Mouse (Mus musculus): ENCODE results near the gene Gm10428. TPM values are rescaled to one million over a fixed set of nuclear protein-coding genes. Genes with fewer than 3 reads are reported as not detected.

Gm10428 gene
- polyA plus RNA-seq (2014; fragmentation: Nextera tagmentation; extraction: Ambion mirVana), result 0.73 TPM in 1 of 2 replicates, not detected in the other

DNA sequence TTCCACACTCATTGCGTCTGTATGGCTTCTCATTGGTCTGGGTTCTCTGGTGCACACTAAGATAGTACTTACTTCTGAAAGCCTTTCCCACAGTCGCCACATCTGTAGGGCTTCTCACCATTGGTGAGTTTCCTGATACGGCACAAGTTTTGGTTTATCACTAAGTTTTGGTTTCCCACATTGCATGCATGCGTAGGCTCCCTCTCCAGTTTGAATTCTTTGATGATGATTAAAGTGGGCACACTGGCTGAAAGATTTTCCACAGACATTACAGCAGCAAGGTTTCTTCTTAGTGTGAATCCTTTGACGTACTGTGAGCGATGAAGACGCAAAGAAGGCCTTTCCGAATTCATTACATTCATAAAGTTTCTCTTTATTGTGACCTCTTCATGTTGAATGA, at the start of gene Gm10428:
Gm10428 (plus strand) TSS at position 321 of the 400 bp plus-strand sequence.
- Histone ChIP-seq H3K4me3 (ENCODE audit: low read depth, low read length) (no peak within 1 kb of the TSS), H3K27me3 (replicated peaks; ENCODE audit: control insufficient read depth, insufficient read depth, low read length) (peaks cover 3% of the 10 kb centered on the region; the same call in 1 of the 2 replicates), H3K4me1 (replicated peaks; ENCODE audit: control insufficient read depth, insufficient read depth, low read length) (no peaks in the 10 kb centered on the region), H3K9ac (ENCODE audit: low read length) (no peak within 1 kb of the TSS), H3K36me3 (ENCODE audit: control insufficient read depth, insufficient read depth, low read length) (no peaks in the 10 kb centered on the region), H3K4me2 (ENCODE audit: low read length) (no peak within 1 kb of the TSS), H3K27ac (ENCODE audit: low read depth) (no peak within 1 kb of the TSS), H3K9me3 (ENCODE audit: control insufficient read depth, low read length) (no peaks in the 10 kb centered on the region)
- no peak for DNase-seq (ENCODE audit: low spot score)
- 86% methylated on average over 8 of the region's 8 CpGs for WGBS
- ATAC-seq (replicated peaks; ENCODE audit: low FRiP score, low TSS enrichment, low read depth), result no peak

GRCm38 (mm10) chr11:62706141-62706540, 46.8 kb upstream of the Gm10428 start:
- DNase-seq (ENCODE audit: low spot score) (no peak), ATAC-seq (replicated peaks; ENCODE audit: low FRiP score, low TSS enrichment, low read depth) (no peak)
- H3K4me2 ChIP-seq (ENCODE audit: low read length), result no peak overlapping the region
- no peak overlapping the region for H3K9ac ChIP-seq (ENCODE audit: low read length)
- no peaks in the 10 kb centered on the region for H3K9me3 ChIP-seq (ENCODE audit: control insufficient read depth, low read length)
- 90% methylated on average over 2 of the region's 2 CpGs for WGBS
- H3K36me3 ChIP-seq (ENCODE audit: control insufficient read depth, insufficient read depth, low read length), result 0 out of 2 replicates have a peak, but pooled peaks cover 2% of the 10 kb centered on the region
- H3K4me3 ChIP-seq (ENCODE audit: low read depth, low read length), result no peak overlapping the region
- no peaks in the 10 kb centered on the region for H3K4me1 ChIP-seq (replicated peaks; ENCODE audit: control insufficient read depth, insufficient read depth, low read length)
- H3K27ac ChIP-seq (ENCODE audit: low read depth), result no peak overlapping the region
- no peaks in the 10 kb centered on the region for H3K27me3 ChIP-seq (replicated peaks; ENCODE audit: control insufficient read depth, insufficient read depth, low read length)

GRCm38 (mm10) chr11:62708252-62708651, 44.6 kb upstream of the Gm10428 start:
- no peak overlapping the region for H3K9ac ChIP-seq (ENCODE audit: low read length)
- H3K4me3 ChIP-seq (ENCODE audit: low read depth, low read length), result no peak overlapping the region
- H3K9me3 ChIP-seq (ENCODE audit: control insufficient read depth, low read length), result no peaks in the 10 kb centered on the region
- no peak overlapping the region for H3K27ac ChIP-seq (ENCODE audit: low read depth)
- 76% methylated on average over 7 of the region's 7 CpGs for WGBS
- no peaks in the 10 kb centered on the region for H3K27me3 ChIP-seq (replicated peaks; ENCODE audit: control insufficient read depth, insufficient read depth, low read length)
- no peak overlapping the region for H3K4me2 ChIP-seq (ENCODE audit: low read length)
- no peak for DNase-seq (ENCODE audit: low spot score)
- H3K4me1 ChIP-seq (replicated peaks; ENCODE audit: control insufficient read depth, insufficient read depth, low read length), result no peaks in the 10 kb centered on the region
- ATAC-seq (replicated peaks; ENCODE audit: low FRiP score, low TSS enrichment, low read depth), result no peak
- H3K36me3 ChIP-seq (ENCODE audit: control insufficient read depth, insufficient read depth, low read length), result peaks cover 11% of the 10 kb centered on the region

GRCm38 (mm10) chr11:62710657-62711056, 42.2 kb upstream of the Gm10428 start:
- WGBS, result 87% methylated on average over 5 of the region's 5 CpGs
- Histone ChIP-seq H3K27me3 (replicated peaks; ENCODE audit: control insufficient read depth, insufficient read depth, low read length) (no peaks in the 10 kb centered on the region), H3K27ac (ENCODE audit: low read depth) (no peak overlapping the region), H3K36me3 (ENCODE audit: control insufficient read depth, insufficient read depth, low read length) (peaks cover 31% of the 10 kb centered on the region), H3K4me1 (replicated peaks; ENCODE audit: control insufficient read depth, insufficient read depth, low read length) (no peaks in the 10 kb centered on the region), H3K4me2 (ENCODE audit: low read length) (no peak overlapping the region), H3K9ac (ENCODE audit: low read length) (no peak overlapping the region), H3K9me3 (ENCODE audit: control insufficient read depth, low read length) (no peaks in the 10 kb centered on the region), H3K4me3 (ENCODE audit: low read depth, low read length) (no peak overlapping the region)
- DNase-seq (ENCODE audit: low spot score), result no peak
- ATAC-seq (replicated peaks; ENCODE audit: low FRiP score, low TSS enrichment, low read depth), result no peak

- no peak for ATAC-seq (replicated peaks; ENCODE audit: low FRiP score, low TSS enrichment, low read depth)
- 0 out of 2 replicates have a peak, but pooled peaks cover 3% of the 10 kb centered on the region for H3K4me1 ChIP-seq (replicated peaks; ENCODE audit: control insufficient read depth, insufficient read depth, low read length)
- no peaks in the 10 kb centered on the region for H3K27me3 ChIP-seq (replicated peaks; ENCODE audit: control insufficient read depth, insufficient read depth, low read length)
- no peak overlapping the region for H3K4me3 ChIP-seq (ENCODE audit: low read depth, low read length)
- peaks cover 40% of the 10 kb centered on the region for H3K36me3 ChIP-seq (ENCODE audit: control insufficient read depth, insufficient read depth, low read length)
- H3K9me3 ChIP-seq (ENCODE audit: control insufficient read depth, low read length), result no peaks in the 10 kb centered on the region
- DNase-seq (ENCODE audit: low spot score), result no peak
- H3K9ac ChIP-seq (ENCODE audit: low read length), result no peak overlapping the region
- WGBS, result 90% methylated on average over 8 of the region's 8 CpGs
- H3K27ac ChIP-seq (ENCODE audit: low read depth), result no peak overlapping the region
- no peak overlapping the region for H3K4me2 ChIP-seq (ENCODE audit: low read length)
Measured at GRCm38 (mm10) chr11:62728276-62728675, 24.6 kb upstream of the Gm10428 start.

DNA sequence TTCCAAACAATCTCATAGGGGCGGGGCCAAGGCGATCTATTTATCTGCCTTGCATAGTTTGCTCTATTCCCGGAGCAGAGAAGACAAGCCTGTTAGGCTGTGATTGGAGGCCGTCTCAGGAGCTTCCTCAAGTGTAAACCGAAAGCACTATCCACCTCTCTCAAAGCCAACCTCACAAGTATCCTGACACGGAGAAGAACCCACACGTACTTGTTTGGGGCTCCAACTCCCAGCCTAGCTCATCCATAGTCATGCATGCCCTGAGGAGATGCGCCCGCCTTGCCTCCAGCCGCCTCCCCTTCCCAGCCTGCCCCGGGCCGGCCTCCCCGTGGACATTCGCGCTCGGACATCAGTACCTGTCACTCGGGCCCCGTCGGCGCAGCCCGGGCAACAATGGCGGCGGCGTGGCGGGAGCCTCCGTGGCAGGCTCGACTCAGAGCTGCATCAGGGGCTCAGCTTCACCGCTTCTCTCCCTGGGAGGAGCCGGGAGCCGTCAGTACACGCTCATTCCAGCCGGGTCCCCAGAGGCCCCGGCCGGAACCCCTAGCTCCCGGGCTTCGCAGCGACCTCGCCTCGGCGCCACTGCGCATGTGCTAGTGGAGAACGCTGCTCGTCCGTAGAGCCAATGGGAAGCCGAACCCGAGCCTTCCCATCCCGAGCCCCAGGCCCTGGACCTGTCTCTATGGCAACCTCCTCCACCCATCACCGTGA, 21.4 kb upstream of the Gm10428 start, which contains the start of gene Zfp287:
Zfp287 (minus strand) TSS at position 595 of the 711 bp plus-strand sequence.
- Histone ChIP-seq H3K9ac (ENCODE audit: low read length) (peak within 1 kb of the TSS; percentile 63), H3K27ac (ENCODE audit: low read depth) (peak within 1 kb of the TSS; percentile 75), H3K4me3 (ENCODE audit: low read depth, low read length) (peak within 1 kb of the TSS; percentile 83), H3K36me3 (ENCODE audit: control insufficient read depth, insufficient read depth, low read length) (peaks cover 15% of the 10 kb centered on the region; the same call in 1 of the 2 replicates), H3K27me3 (replicated peaks; ENCODE audit: control insufficient read depth, insufficient read depth, low read length) (no peaks in the 10 kb centered on the region), H3K4me2 (ENCODE audit: low read length) (peak within 1 kb of the TSS; percentile 55), H3K9me3 (ENCODE audit: control insufficient read depth, low read length) (no peaks in the 10 kb centered on the region), H3K4me1 (replicated peaks; ENCODE audit: control insufficient read depth, insufficient read depth, low read length) (0 out of 2 replicates have a peak, but pooled peaks cover 3% of the 10 kb centered on the region)
- ATAC-seq (replicated peaks; ENCODE audit: low FRiP score, low TSS enrichment, low read depth) (peak; percentile 94), DNase-seq (ENCODE audit: low spot score) (peak; percentile 91)
- WGBS, result under 1% methylated on average over 48 of the region's 48 CpGs

GRCm38 (mm10) chr11:62732022-62732387, 20.9 kb upstream of the Gm10428 start:
- DNase-seq (ENCODE audit: low spot score), result no peak
- Histone ChIP-seq H3K9ac (ENCODE audit: low read length) (no peak overlapping the region), H3K27me3 (replicated peaks; ENCODE audit: control insufficient read depth, insufficient read depth, low read length) (no peaks in the 10 kb centered on the region), H3K4me1 (replicated peaks; ENCODE audit: control insufficient read depth, insufficient read depth, low read length) (0 out of 2 replicates have a peak, but pooled peaks cover 3% of the 10 kb centered on the region), H3K9me3 (ENCODE audit: control insufficient read depth, low read length) (no peaks in the 10 kb centered on the region), H3K4me2 (ENCODE audit: low read length) (peak overlapping the region; percentile 55), H3K36me3 (ENCODE audit: control insufficient read depth, insufficient read depth, low read length) (peaks cover 13% of the 10 kb centered on the region; the same call in 1 of the 2 replicates), H3K4me3 (ENCODE audit: low read depth, low read length) (peak overlapping the region; percentile 83), H3K27ac (ENCODE audit: low read depth) (no peak overlapping the region)
- ATAC-seq (replicated peaks; ENCODE audit: low FRiP score, low TSS enrichment, low read depth), result no peak
- WGBS, result 11% methylated on average over 5 of the region's 5 CpGs

- Histone ChIP-seq H3K36me3 (ENCODE audit: control insufficient read depth, insufficient read depth, low read length) (peaks cover 8% of the 10 kb centered on the region; the same call in 1 of the 2 replicates), H3K4me1 (replicated peaks; ENCODE audit: control insufficient read depth, insufficient read depth, low read length) (0 out of 2 replicates have a peak, but pooled peaks cover 3% of the 10 kb centered on the region), H3K27me3 (replicated peaks; ENCODE audit: control insufficient read depth, insufficient read depth, low read length) (no peaks in the 10 kb centered on the region), H3K27ac (ENCODE audit: low read depth) (no peak overlapping the region), H3K9ac (ENCODE audit: low read length) (no peak overlapping the region), H3K4me3 (ENCODE audit: low read depth, low read length) (no peak overlapping the region), H3K9me3 (ENCODE audit: control insufficient read depth, low read length) (no peaks in the 10 kb centered on the region), H3K4me2 (ENCODE audit: low read length) (no peak overlapping the region)
- no peak for DNase-seq (ENCODE audit: low spot score)
- WGBS, result 81% methylated on average over 3 of the region's 3 CpGs
- no peak for ATAC-seq (replicated peaks; ENCODE audit: low FRiP score, low TSS enrichment, low read depth)
Measured at GRCm38 (mm10) chr11:62732665-62733064, 20.2 kb upstream of the Gm10428 start.
